Mouse (Mus musculus): ENCODE data around the gene Cntfr. TPM values are rescaled to one million over a fixed set of nuclear protein-coding genes. Genes with fewer than 3 reads are reported as not detected.
"Not testable (repeated sequence)": the region's sequence is repeated elsewhere in the genome, so short reads cannot be mapped to it uniquely, and the experiment has no call there.

The Cntfr gene
- polyA plus RNA-seq, 1 experiment from 2014 or later: 1.1 TPM

DNA sequence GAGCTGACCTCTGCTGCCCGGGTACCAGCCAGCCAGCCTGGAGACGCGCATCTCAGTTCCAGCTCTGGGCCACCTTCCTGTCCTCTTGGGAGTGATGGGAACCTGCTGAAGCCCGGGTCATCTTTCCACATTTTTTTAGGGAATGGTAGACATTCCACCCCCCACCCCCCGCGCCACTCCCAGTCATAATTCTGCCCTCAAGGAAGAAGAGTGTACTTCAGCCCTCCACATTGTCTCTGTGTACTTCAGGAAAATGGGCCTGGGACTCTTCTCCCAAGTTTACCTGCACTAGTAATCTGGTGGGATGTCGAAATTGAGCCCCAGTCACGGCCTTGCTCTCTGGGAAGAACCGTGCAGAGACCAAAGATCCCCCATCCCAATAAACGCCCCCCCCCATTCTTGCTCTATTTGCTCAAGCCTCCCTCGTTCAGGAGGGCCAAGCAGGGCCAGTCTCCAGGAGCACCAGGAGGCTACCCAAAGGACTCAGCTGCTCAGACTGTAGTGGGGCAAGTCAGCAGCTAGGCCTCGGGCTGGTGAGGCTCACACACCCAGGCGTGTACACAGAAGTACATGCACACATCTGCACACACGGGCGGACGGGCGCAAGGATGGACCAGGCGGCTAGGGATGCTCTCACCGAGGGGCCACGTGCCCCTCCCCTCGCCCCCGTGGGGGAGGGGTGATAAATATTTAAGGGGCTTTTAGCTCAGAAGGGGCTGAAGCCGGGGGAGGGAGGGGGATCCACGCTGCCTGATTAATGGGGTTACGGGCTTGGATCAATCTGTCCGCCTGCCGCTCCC, 12.6 kb downstream of the Cntfr start:
- H3K9me3 ChIP-seq (ENCODE audit: low read length); H3K36me3 ChIP-seq (ENCODE audit: insufficient read depth, low read length); H3K4me1 ChIP-seq (ENCODE audit: insufficient read depth, low read depth, low read length); H3K27me3 ChIP-seq (replicated peaks; ENCODE audit: insufficient read depth, low read length); DNase-seq (ENCODE audit: low spot score); ATAC-seq; H3K4me2 ChIP-seq (replicated peaks; ENCODE audit: low read depth, low read length); H3K4me3 ChIP-seq (ENCODE audit: low read depth, low read length); H3K9ac ChIP-seq (replicated peaks; ENCODE audit: low read depth); H3K27ac ChIP-seq (ENCODE audit: low read length): not testable (repeated sequence)
- 9% methylated on average over 16 of the region's 27 CpGs for WGBS

DNA sequence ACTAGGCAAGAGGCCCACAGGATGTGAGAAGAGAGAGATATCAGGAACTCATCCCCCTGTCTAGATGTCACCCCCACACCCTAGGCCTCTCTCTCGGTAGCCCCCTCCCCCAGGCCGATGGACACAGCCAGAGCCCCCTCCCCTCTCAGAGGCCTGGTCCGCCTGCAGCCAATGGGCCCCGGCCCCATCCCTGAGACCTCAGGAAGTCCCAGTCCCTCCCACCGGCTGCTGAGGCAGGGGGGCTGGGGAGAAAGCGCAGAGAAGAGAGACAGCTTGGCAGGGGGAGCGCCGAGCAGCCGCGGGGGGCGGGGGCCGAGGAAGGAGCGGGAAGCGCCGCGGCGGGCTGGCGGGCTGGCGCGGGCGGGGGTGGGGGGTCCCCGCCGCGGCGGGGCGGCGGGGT, 13.6 kb downstream of the Cntfr start:
- H3K36me3 ChIP-seq (ENCODE audit: insufficient read depth, low read length); DNase-seq (ENCODE audit: low spot score); H3K27ac ChIP-seq (ENCODE audit: low read length); H3K9ac ChIP-seq (replicated peaks; ENCODE audit: low read depth); H3K9me3 ChIP-seq (ENCODE audit: low read length); H3K27me3 ChIP-seq (replicated peaks; ENCODE audit: insufficient read depth, low read length); H3K4me3 ChIP-seq (ENCODE audit: low read depth, low read length); H3K4me1 ChIP-seq (ENCODE audit: insufficient read depth, low read depth, low read length); H3K4me2 ChIP-seq (replicated peaks; ENCODE audit: low read depth, low read length): not testable (repeated sequence)
- WGBS: 0% methylated on average over 1 of the region's 27 CpGs
- ATAC-seq: peak; percentile 39

- Histone ChIP-seq H3K4me1 (ENCODE audit: insufficient read depth, low read depth, low read length) (no peaks in the 10 kb centered on the region), H3K27ac (ENCODE audit: low read length) (no peak overlapping the region), H3K4me3 (ENCODE audit: low read depth, low read length) (no peak overlapping the region), H3K9me3 (ENCODE audit: low read length) (no peaks in the 10 kb centered on the region), H3K36me3 (ENCODE audit: insufficient read depth, low read length) (no peaks in the 10 kb centered on the region), H3K4me2 (replicated peaks; ENCODE audit: low read depth, low read length) (no peak overlapping the region), H3K9ac (replicated peaks; ENCODE audit: low read depth) (no peak overlapping the region), H3K27me3 (replicated peaks; ENCODE audit: insufficient read depth, low read length) (0 out of 2 replicates have a peak, but pooled peaks cover 4% of the 10 kb centered on the region)
- TF ChIP-seq EP300 (IDR thresholded peaks at IDR 0.05) (no peak), CTCF (IDR thresholded peaks at IDR 0.05) (no peak)
- 37% methylated on average over 6 of the region's 6 CpGs for WGBS
- no peak for ATAC-seq
- no peak for DNase-seq (ENCODE audit: low spot score)
Observed at GRCm38 (mm10) chr4:41682789-41683188, 14.1 kb downstream of the Cntfr start.

DNA sequence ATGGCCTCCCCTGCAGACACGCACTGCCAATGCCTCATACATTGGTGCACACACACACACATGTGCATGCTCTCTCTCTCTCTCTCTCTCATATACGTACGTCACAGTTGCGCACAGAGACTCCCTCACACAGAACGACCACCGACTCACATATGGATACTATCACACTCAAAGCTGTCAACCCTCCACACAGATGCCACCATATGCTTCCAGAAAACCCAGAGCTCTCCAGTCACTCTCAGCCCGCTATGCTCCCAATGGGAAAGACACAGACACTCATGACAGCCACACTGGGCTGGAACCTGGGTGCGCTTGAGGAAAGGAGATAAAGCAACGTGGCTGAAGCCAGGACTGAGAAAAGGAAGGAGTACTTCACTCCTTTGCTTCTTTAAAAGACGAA, 14.9 kb downstream of the Cntfr start:
- no peak for ATAC-seq
- Histone ChIP-seq H3K27ac (ENCODE audit: low read length) (no peak overlapping the region), H3K4me2 (replicated peaks; ENCODE audit: low read depth, low read length) (no peak overlapping the region), H3K9ac (replicated peaks; ENCODE audit: low read depth) (no peak overlapping the region), H3K9me3 (ENCODE audit: low read length) (no peaks in the 10 kb centered on the region), H3K36me3 (ENCODE audit: insufficient read depth, low read length) (no peaks in the 10 kb centered on the region), H3K27me3 (replicated peaks; ENCODE audit: insufficient read depth, low read length) (0 out of 2 replicates have a peak, but pooled peaks cover 4% of the 10 kb centered on the region), H3K4me1 (ENCODE audit: insufficient read depth, low read depth, low read length) (no peaks in the 10 kb centered on the region), H3K4me3 (ENCODE audit: low read depth, low read length) (no peak overlapping the region)
- 62% methylated on average over 10 of the region's 10 CpGs for WGBS
- DNase-seq (ENCODE audit: low spot score): no peak
- no peak for TF ChIP-seq EP300 (IDR thresholded peaks at IDR 0.05)
- TF ChIP-seq CTCF (IDR thresholded peaks at IDR 0.05): no peak

- no peak for ATAC-seq
- no peaks in the 10 kb centered on the region for H3K36me3 ChIP-seq (ENCODE audit: insufficient read depth, low read length)
- H3K4me2 ChIP-seq (replicated peaks; ENCODE audit: low read depth, low read length): no peak overlapping the region
- no peak for DNase-seq (ENCODE audit: low spot score)
- 0 out of 2 replicates have a peak, but pooled peaks cover 4% of the 10 kb centered on the region for H3K27me3 ChIP-seq (replicated peaks; ENCODE audit: insufficient read depth, low read length)
- no peaks in the 10 kb centered on the region for H3K4me1 ChIP-seq (ENCODE audit: insufficient read depth, low read depth, low read length)
- H3K9ac ChIP-seq (replicated peaks; ENCODE audit: low read depth): no peak overlapping the region
- no peak overlapping the region for H3K27ac ChIP-seq (ENCODE audit: low read length)
- 54% methylated on average over 4 of the region's 4 CpGs for WGBS
- TF ChIP-seq EP300 (IDR thresholded peaks at IDR 0.05) (no peak), CTCF (IDR thresholded peaks at IDR 0.05) (no peak)
- no peak overlapping the region for H3K4me3 ChIP-seq (ENCODE audit: low read depth, low read length)
- no peaks in the 10 kb centered on the region for H3K9me3 ChIP-seq (ENCODE audit: low read length)
Observed at GRCm38 (mm10) chr4:41681176-41681575, 15.7 kb downstream of the Cntfr start.

GRCm38 (mm10) chr4:41679291-41679690, 17.6 kb downstream of the Cntfr start:
- 0 out of 2 replicates have a peak, but pooled peaks cover 4% of the 10 kb centered on the region for H3K27me3 ChIP-seq (replicated peaks; ENCODE audit: insufficient read depth, low read length)
- H3K9me3 ChIP-seq (ENCODE audit: low read length): no peaks in the 10 kb centered on the region
- ATAC-seq (no peak), DNase-seq (ENCODE audit: low spot score) (no peak)
- no peak overlapping the region for H3K4me3 ChIP-seq (ENCODE audit: low read depth, low read length)
- H3K9ac ChIP-seq (replicated peaks; ENCODE audit: low read depth): no peak overlapping the region
- no peak overlapping the region for H3K27ac ChIP-seq (ENCODE audit: low read length)
- TF ChIP-seq EP300 (IDR thresholded peaks at IDR 0.05) (no peak), CTCF (IDR thresholded peaks at IDR 0.05) (no peak)
- WGBS: no CpG with 5 or more reads among the region's 2 CpGs
- no peaks in the 10 kb centered on the region for H3K36me3 ChIP-seq (ENCODE audit: insufficient read depth, low read length)
- H3K4me2 ChIP-seq (replicated peaks; ENCODE audit: low read depth, low read length): no peak overlapping the region
- no peaks in the 10 kb centered on the region for H3K4me1 ChIP-seq (ENCODE audit: insufficient read depth, low read depth, low read length)
